Mouse (Mus musculus) neutrophil, adult 83 days (primary cell): Measurements from ENCODE around the gene 1700028J19Rik. TPM values are rescaled to one million over a fixed set of nuclear protein-coding genes. Genes with fewer than 3 reads are reported as not detected.

Source experiments
- total RNA-seq, 2 experiments: library from RNA; stranded (reverse); gene quantifications; one replicate each; pipeline ENCODE4 v1.2.4; 2023

The 1700028J19Rik gene
- under 1 TPM; 0.66 to 0.90 TPM for total RNA-seq

DNA sequence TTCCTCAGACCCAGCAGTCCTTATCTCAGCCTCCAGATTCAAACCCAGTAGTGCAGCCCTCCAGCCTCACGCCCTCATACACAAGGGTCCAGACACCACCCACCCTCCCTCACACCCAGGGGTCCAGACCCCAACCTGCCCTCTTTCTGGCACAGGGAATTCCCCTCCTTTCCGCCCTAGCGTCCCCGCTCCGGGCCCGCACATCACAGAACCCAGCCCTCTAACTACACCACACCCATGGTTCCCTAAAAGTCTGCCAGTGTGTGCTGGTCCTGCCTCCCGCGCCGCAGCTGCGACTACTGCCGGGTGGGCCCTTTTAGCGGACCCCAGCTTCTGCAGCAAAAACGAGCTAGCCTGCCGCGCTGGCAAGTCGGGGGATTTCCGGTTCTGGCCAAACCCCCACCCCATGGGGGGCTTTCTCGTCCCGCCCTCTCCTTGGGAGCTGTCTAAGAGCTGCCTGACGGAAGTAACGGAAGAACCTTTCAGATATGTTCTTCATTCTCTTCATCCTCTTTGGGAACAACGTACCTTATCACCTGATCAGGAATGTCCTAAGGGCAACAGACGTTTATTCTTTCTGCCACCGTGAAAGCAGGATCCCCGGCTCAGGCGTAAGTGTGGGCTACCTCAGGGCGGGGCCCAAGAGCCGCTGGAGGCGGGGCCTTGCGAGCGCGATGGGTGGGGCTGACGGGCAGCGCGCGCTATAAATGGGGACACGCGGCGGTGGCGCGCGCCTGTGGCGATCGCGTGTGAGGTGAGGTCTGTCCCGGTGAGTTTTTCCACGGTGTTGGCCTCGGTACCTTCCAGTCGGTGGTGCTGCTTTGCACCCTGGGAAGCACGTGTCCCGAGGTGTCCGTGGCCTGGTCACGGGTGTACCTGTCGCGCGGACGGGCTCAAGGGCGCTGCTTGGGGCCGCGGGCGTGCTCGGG, at the start of gene 1700028J19Rik, which contains the start of gene 2410002F23Rik:
TSS of gene 1700028J19Rik (minus strand) at position 641 of the 929 bp plus-strand sequence.
TSS of gene 2410002F23Rik (plus strand) at position 668 of the 929 bp plus-strand sequence.

DNA sequence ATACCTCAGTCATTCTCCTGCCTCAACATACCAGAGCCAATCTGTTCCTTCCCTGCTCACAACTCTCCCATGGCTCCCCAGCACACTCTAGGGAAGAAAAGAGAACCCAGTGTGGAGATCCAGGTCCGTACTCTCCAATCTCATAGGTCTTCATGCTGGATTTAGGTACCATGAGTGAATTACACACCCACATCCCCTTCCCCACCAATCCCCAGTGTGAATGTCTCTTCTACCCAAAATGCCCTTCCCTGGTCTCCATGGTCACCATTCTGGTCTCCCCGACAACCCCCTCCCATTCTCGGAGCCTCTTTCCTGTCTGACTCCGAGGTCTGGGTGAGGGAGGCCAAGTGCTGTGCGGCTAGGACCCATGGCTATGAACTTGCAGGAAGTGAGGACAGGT, 14.7 kb upstream of the 1700028J19Rik start, which contains the start of gene Gm15517:
TSS of gene Gm15517 (plus strand) at position 301 of the 400 bp plus-strand sequence.

GRCm38 (mm10) chr7:44257278-44257677, 10.8 kb upstream of the 1700028J19Rik start, which contains the start of gene Acp4:
Acp4 (minus strand) TSS chr7:44257378.

GRCm38 (mm10) chr7:44235909-44236308, 10.6 kb downstream of the 1700028J19Rik start, which contains the start of gene Gm36864:
Gm36864 (plus strand) TSS chr7:44236177.

DNA sequence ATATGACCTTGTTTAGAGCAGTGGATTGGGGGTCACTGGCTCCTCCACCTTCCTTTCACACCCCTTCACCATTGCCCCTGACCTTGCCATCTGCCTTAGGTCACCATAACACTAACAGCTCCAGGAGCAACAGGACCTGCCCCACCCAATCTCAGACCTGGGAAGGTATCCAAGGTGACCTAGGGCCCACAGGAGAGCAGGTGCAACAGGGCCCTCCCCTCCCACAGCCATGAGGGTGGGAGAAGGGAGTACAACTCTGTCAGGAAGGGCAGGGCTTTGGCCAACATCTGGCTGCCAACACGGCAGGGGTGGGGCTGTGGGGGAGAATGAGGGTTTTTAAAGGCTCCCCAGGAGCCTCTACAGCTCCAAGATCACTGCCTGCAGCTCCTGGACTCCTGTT, 21.4 kb downstream of the 1700028J19Rik start, which contains the start of gene Klk1:
TSS of gene Klk1 (plus strand) at position 285 of the 400 bp plus-strand sequence.

GRCm38 (mm10) chr7:44215645-44216044, 30.9 kb downstream of the 1700028J19Rik start, which contains the start of gene Klk1b5:
Klk1b5 (plus strand) TSS chr7:44215945.

GRCm38 (mm10) chr7:44207135-44207534, 39.4 kb downstream of the 1700028J19Rik start, which contains the start of gene Klk1b4:
Klk1b4 (plus strand) TSS chr7:44207435.

GRCm38 (mm10) chr7:44197891-44198290, 48.6 kb downstream of the 1700028J19Rik start, which contains the start of gene Klk1b3:
Klk1b3 (plus strand) TSS chr7:44198191.

GRCm38 (mm10) chr7:44187936-44188335, 58.6 kb downstream of the 1700028J19Rik start, which contains the start of gene Klk1b24:
Klk1b24 (plus strand) TSS chr7:44188236.

Other genes with a start within 250 kb of the 1700028J19Rik start
- gene Klk1b26, start 234.5 kb downstream of the 1700028J19Rik start, total RNA-seq, result not detected
- not detected for gene Klk1b27, start 194.4 kb downstream of the 1700028J19Rik start, total RNA-seq
- gene Klk1b21, start 144.4 kb downstream of the 1700028J19Rik start, total RNA-seq, result not detected
- not detected for gene Klk1b22, start 134.0 kb downstream of the 1700028J19Rik start, total RNA-seq
- not detected for gene Klk1b16, start 109.9 kb downstream of the 1700028J19Rik start, total RNA-seq
- not detected for gene Klk1b24, start 58.5 kb downstream of the 1700028J19Rik start, total RNA-seq
- not detected for gene Klk1b3, start 48.5 kb downstream of the 1700028J19Rik start, total RNA-seq
- not detected for gene Klk1b4, start 39.3 kb downstream of the 1700028J19Rik start, total RNA-seq
- not detected for gene Klk1b5, start 30.8 kb downstream of the 1700028J19Rik start, total RNA-seq
- gene Klk1, start 21.3 kb downstream of the 1700028J19Rik start, total RNA-seq, result not detected
- gene Gm36864, start 10.5 kb downstream of the 1700028J19Rik start, total RNA-seq, result not detected
- 10 to 100 TPM; 24.0 to 31.4 TPM for gene 2410002F23Rik, start within 50 bp of the 1700028J19Rik start, total RNA-seq
- gene Acp4, start 10.7 kb upstream of the 1700028J19Rik start, total RNA-seq, result not detected
- not detected for gene Gm15517, start 14.8 kb upstream of the 1700028J19Rik start, total RNA-seq
- under 1 TPM; 0.61 to 0.93 TPM for gene Clec11a, start 60.2 kb upstream of the 1700028J19Rik start, total RNA-seq
- under 1 TPM; 0.26 to 0.46 TPM for gene Shank1, start 63.6 kb upstream of the 1700028J19Rik start, total RNA-seq
- under 1 TPM in 1 of 2 experiments, not detected in 1; 0.24 TPM for gene Syt3, start 137.4 kb upstream of the 1700028J19Rik start, total RNA-seq
- gene 1700008O03Rik, start 139.1 kb upstream of the 1700028J19Rik start, total RNA-seq, result not detected
- not detected for gene Lrrc4b, start 182.3 kb upstream of the 1700028J19Rik start, total RNA-seq
- gene Aspdh, start 218.7 kb upstream of the 1700028J19Rik start, total RNA-seq, result not detected
- 10 to 100 TPM; 37.7 to 41.6 TPM for gene Josd2, start 221.3 kb upstream of the 1700028J19Rik start, total RNA-seq
- gene Emc10, start 249.8 kb upstream of the 1700028J19Rik start, total RNA-seq, result 10 to 100 TPM; 32.7 to 36.4 TPM
- 1 to 10 TPM; 2.4 to 7.1 TPM for gene Fam71e1, start 249.9 kb upstream of the 1700028J19Rik start, total RNA-seq